Mouse (Mus musculus): ENCODE results near the gene Gm11037. TPM values are rescaled to one million over a fixed set of nuclear protein-coding genes. Genes with fewer than 3 reads are reported as not detected.

Gene Gm11037
- polyA plus RNA-seq, 1 experiment, result not detected

DNA sequence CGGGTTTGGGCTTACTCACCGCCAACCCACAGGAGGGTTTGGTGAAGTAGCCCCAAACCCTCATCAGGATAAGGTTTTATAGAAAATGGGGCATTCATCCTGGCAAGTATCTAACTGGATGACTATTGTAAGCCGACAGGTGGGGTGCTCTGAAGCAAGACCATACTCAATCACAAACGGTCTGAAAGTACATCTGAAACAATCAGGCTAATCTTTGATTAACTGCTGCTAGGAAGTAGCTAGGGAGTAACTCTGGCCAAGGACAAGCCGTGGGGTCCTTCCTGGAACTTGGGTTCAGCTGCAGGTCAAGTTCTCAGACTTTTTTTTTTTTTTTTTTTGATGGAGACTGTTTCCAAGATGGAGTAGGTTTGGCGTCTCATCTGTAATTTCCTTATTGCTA is 34.7 kb downstream of the Gm11037 start:
- H3ac ChIP-seq (ENCODE audit: control insufficient read depth, insufficient read length), result no peak overlapping the region
- H3K27me3 ChIP-seq (ENCODE audit: control insufficient read depth, insufficient read depth, insufficient read length), result no peaks in the 10 kb centered on the region
- no peaks in the 10 kb centered on the region for H3K36me3 ChIP-seq (ENCODE audit: control insufficient read depth, insufficient read depth)
- H3K79me2 ChIP-seq (ENCODE audit: control insufficient read depth, insufficient read depth), result no peaks in the 10 kb centered on the region
- no peak for TF ChIP-seq MAX (IDR thresholded peaks at IDR 0.05; ENCODE audit: low read depth)
- TF ChIP-seq TCF3 (IDR thresholded peaks at IDR 0.05; ENCODE audit: insufficient read length, low read depth), result no peak
- no peak for TF ChIP-seq MYOG (IDR thresholded peaks at IDR 0.05; ENCODE audit: control insufficient read depth in 1 of 3, insufficient read depth in 1 of 3, insufficient read length in 2 of 3, low read depth in 2 of 3)
- no peak for TF ChIP-seq SRF (IDR thresholded peaks at IDR 0.05; ENCODE audit: control insufficient read depth, insufficient read length, low read depth)
- TF ChIP-seq MYOD1 (IDR thresholded peaks at IDR 0.05; ENCODE audit: control insufficient read depth in 1 of 3, insufficient read length in 2 of 3, low read depth in 2 of 3), result no peak
- TF ChIP-seq USF1 (IDR thresholded peaks at IDR 0.05; ENCODE audit: low read depth), result no peak
- TF ChIP-seq E2F4 (IDR thresholded peaks at IDR 0.05; ENCODE audit: insufficient read depth), result no peak
- TF ChIP-seq TCF12 (IDR thresholded peaks at IDR 0.05; ENCODE audit: insufficient read depth, poor library complexity, severe bottlenecking), result no peak
- no peak for TF ChIP-seq POLR2A (IDR thresholded peaks at IDR 0.05; ENCODE audit: insufficient read length, low read depth)
- TF ChIP-seq REST (IDR thresholded peaks at IDR 0.05; ENCODE audit: insufficient read depth, insufficient read length), result no peak
- no peak for TF ChIP-seq CEBPB (IDR thresholded peaks at IDR 0.05; ENCODE audit: insufficient read depth, poor library complexity, severe bottlenecking)
- TF ChIP-seq POLR2AphosphoS2 (IDR thresholded peaks at IDR 0.05; ENCODE audit: insufficient read length, low read depth), result no peak
- no peak overlapping the region for H3K4me2 ChIP-seq (ENCODE audit: low read depth)
- H3K4me3 ChIP-seq, result no peak overlapping the region

GRCm38 (mm10) chr2:131168914-131169313 is 35.6 kb downstream of the Gm11037 start:
- no peak for TF ChIP-seq CEBPB (IDR thresholded peaks at IDR 0.05; ENCODE audit: insufficient read depth, poor library complexity, severe bottlenecking)
- TF ChIP-seq MYOD1 (IDR thresholded peaks at IDR 0.05; ENCODE audit: control insufficient read depth in 1 of 3, insufficient read length in 2 of 3, low read depth in 2 of 3), result no peak
- TF ChIP-seq USF1 (IDR thresholded peaks at IDR 0.05; ENCODE audit: low read depth), result no peak
- no peak overlapping the region for H3ac ChIP-seq (ENCODE audit: control insufficient read depth, insufficient read length)
- H3K36me3 ChIP-seq (ENCODE audit: control insufficient read depth, insufficient read depth), result no peaks in the 10 kb centered on the region
- no peaks in the 10 kb centered on the region for H3K79me2 ChIP-seq (ENCODE audit: control insufficient read depth, insufficient read depth)
- no peak overlapping the region for H3K4me2 ChIP-seq (ENCODE audit: low read depth)
- no peaks in the 10 kb centered on the region for H3K27me3 ChIP-seq (ENCODE audit: control insufficient read depth, insufficient read depth, insufficient read length)
- no peak overlapping the region for H3K4me3 ChIP-seq

- Histone ChIP-seq H3K36me3 (ENCODE audit: control insufficient read depth, insufficient read depth) (no peaks in the 10 kb centered on the region), H3K4me3 (no peak overlapping the region), H3K79me2 (ENCODE audit: control insufficient read depth, insufficient read depth) (no peaks in the 10 kb centered on the region), H3K4me2 (ENCODE audit: low read depth) (no peak overlapping the region), H3K27me3 (ENCODE audit: control insufficient read depth, insufficient read depth, insufficient read length) (no peaks in the 10 kb centered on the region), H3ac (ENCODE audit: control insufficient read depth, insufficient read length) (no peak overlapping the region)
- no peak for TF ChIP-seq MAX (IDR thresholded peaks at IDR 0.05; ENCODE audit: low read depth)
- no peak for TF ChIP-seq POLR2AphosphoS2 (IDR thresholded peaks at IDR 0.05; ENCODE audit: insufficient read length, low read depth)
- no peak for TF ChIP-seq SRF (IDR thresholded peaks at IDR 0.05; ENCODE audit: control insufficient read depth, insufficient read length, low read depth)
- TF ChIP-seq TCF12 (IDR thresholded peaks at IDR 0.05; ENCODE audit: insufficient read depth, poor library complexity, severe bottlenecking), result no peak
- TF ChIP-seq USF1 (IDR thresholded peaks at IDR 0.05; ENCODE audit: low read depth), result no peak
- no peak for TF ChIP-seq TCF3 (IDR thresholded peaks at IDR 0.05; ENCODE audit: insufficient read length, low read depth)
These were observed 37.6 kb downstream of the Gm11037 start for GRCm38 (mm10) chr2:131170936-131171335.

DNA sequence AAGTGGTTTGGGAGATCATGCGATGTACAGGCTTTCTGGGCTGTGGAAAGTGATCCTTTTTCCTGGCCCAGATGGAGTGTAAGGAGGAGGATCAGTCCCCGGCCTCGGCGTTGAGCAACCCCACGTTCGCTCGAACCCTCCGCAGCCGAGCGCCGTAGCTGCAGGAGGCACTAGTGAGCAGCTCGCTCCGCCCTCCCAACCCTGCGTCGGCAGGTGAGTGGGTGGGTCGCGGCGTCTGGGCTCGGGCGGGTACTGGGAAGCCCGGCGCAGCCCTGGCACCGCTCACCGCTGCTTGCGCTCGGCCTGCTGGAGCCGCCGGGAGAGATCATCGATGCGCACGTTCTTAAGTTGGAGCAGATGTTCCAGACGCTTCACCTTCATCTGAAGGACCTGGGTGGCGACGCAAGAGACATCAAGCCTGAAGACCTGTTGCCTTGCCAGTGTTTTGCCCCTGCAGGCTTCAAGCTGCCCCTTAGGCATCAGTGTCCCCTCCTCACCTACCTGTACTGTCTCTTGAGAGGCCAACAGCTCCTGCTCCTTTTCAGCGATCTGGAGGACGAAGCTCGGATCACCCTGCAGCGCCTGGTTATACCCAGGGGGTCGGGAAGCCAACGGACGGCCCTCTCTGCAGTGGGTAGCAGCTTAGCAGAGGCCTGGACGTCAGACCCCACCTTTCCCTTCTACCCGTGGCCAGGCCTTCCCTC is 38.3 kb downstream of the Gm11037 start:
- Histone ChIP-seq H3K36me3 (ENCODE audit: control insufficient read depth, insufficient read depth) (no peaks in the 10 kb centered on the region), H3K79me2 (ENCODE audit: control insufficient read depth, insufficient read depth) (peaks cover under 1% of the 10 kb centered on the region), H3K4me3 (no peak overlapping the region), H3ac (ENCODE audit: control insufficient read depth, insufficient read length) (no peak overlapping the region), H3K27me3 (ENCODE audit: control insufficient read depth, insufficient read depth, insufficient read length) (no peaks in the 10 kb centered on the region), H3K4me2 (ENCODE audit: low read depth) (no peak overlapping the region)
- no peak for TF ChIP-seq E2F4 (IDR thresholded peaks at IDR 0.05; ENCODE audit: insufficient read depth)
- no peak for TF ChIP-seq MYOG (IDR thresholded peaks at IDR 0.05; ENCODE audit: control insufficient read depth in 1 of 3, insufficient read depth in 1 of 3, insufficient read length in 2 of 3, low read depth in 2 of 3)
- TF ChIP-seq TCF12 (IDR thresholded peaks at IDR 0.05; ENCODE audit: insufficient read depth, poor library complexity, severe bottlenecking), result no peak
- no peak for TF ChIP-seq MYOD1 (IDR thresholded peaks at IDR 0.05; ENCODE audit: control insufficient read depth in 1 of 3, insufficient read length in 2 of 3, low read depth in 2 of 3)
- no peak for TF ChIP-seq POLR2A (IDR thresholded peaks at IDR 0.05; ENCODE audit: insufficient read length, low read depth)
- no peak for TF ChIP-seq MAX (IDR thresholded peaks at IDR 0.05; ENCODE audit: low read depth)
- TF ChIP-seq REST (IDR thresholded peaks at IDR 0.05; ENCODE audit: insufficient read depth, insufficient read length), result no peak
- TF ChIP-seq USF1 (IDR thresholded peaks at IDR 0.05; ENCODE audit: low read depth), result no peak
- no peak for TF ChIP-seq SRF (IDR thresholded peaks at IDR 0.05; ENCODE audit: control insufficient read depth, insufficient read length, low read depth)
- TF ChIP-seq CEBPB (IDR thresholded peaks at IDR 0.05; ENCODE audit: insufficient read depth, poor library complexity, severe bottlenecking), result no peak
- TF ChIP-seq POLR2AphosphoS2 (IDR thresholded peaks at IDR 0.05; ENCODE audit: insufficient read length, low read depth), result no peak

DNA sequence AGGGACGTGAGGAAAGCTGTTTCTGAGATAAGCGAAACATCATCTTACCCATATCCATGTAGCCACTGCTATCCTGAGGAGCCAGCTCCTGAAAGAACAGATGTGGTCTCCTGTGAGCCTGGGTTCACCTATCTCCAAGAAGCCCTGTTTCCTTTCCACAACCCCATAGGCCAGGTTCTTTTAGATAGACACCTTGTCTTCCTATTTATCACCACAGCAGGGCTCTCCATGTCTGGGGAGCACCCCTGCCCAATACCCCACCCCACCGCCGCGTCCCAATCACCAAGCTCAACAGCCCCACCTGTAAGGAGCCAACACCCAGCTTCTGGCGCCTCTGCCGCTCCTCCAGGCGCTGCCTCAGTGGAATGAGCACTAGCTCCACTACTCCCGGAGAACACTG is 39.0 kb downstream of the Gm11037 start:
- TF ChIP-seq POLR2AphosphoS2 (IDR thresholded peaks at IDR 0.05; ENCODE audit: insufficient read length, low read depth), result no peak
- no peak for TF ChIP-seq SRF (IDR thresholded peaks at IDR 0.05; ENCODE audit: control insufficient read depth, insufficient read length, low read depth)
- no peak for TF ChIP-seq MAX (IDR thresholded peaks at IDR 0.05; ENCODE audit: low read depth)
- TF ChIP-seq TCF3 (IDR thresholded peaks at IDR 0.05; ENCODE audit: insufficient read length, low read depth), result no peak
- no peak for TF ChIP-seq REST (IDR thresholded peaks at IDR 0.05; ENCODE audit: insufficient read depth, insufficient read length)
- TF ChIP-seq MYOG (IDR thresholded peaks at IDR 0.05; ENCODE audit: control insufficient read depth in 1 of 3, insufficient read depth in 1 of 3, insufficient read length in 2 of 3, low read depth in 2 of 3), result no peak
- no peak for TF ChIP-seq MYOD1 (IDR thresholded peaks at IDR 0.05; ENCODE audit: control insufficient read depth in 1 of 3, insufficient read length in 2 of 3, low read depth in 2 of 3)
- TF ChIP-seq E2F4 (IDR thresholded peaks at IDR 0.05; ENCODE audit: insufficient read depth), result no peak
- TF ChIP-seq TCF12 (IDR thresholded peaks at IDR 0.05; ENCODE audit: insufficient read depth, poor library complexity, severe bottlenecking), result no peak
- H3ac ChIP-seq (ENCODE audit: control insufficient read depth, insufficient read length), result no peak overlapping the region
- no peak overlapping the region for H3K4me3 ChIP-seq
- H3K79me2 ChIP-seq (ENCODE audit: control insufficient read depth, insufficient read depth), result peaks cover 8% of the 10 kb centered on the region
- H3K36me3 ChIP-seq (ENCODE audit: control insufficient read depth, insufficient read depth), result no peaks in the 10 kb centered on the region
- H3K27me3 ChIP-seq (ENCODE audit: control insufficient read depth, insufficient read depth, insufficient read length), result no peaks in the 10 kb centered on the region
- H3K4me2 ChIP-seq (ENCODE audit: low read depth), result no peak overlapping the region
